Mouse (Mus musculus): ENCODE measurements at regions not wholly inside any gene's neighbourhood (a gene's known extent, or its start where the extent isn't known, plus 50 kb on each side); places are given as distances from the start of the nearest gene placed in this dataset.

- no peak for TF ChIP-seq CTCF (IDR thresholded peaks at IDR 0.05)
- TF ChIP-seq EP300 (IDR thresholded peaks at IDR 0.05) = no peak
These were observed 129.0 kb downstream of the Basp1 start for GRCm38 (mm10) chr15:25284354-25285199.
